Mouse (Mus musculus): ENCODE results near the gene BB287469.
"Not testable (repeated sequence)": the region's sequence is repeated elsewhere in the genome, so short reads cannot be mapped to it uniquely, and the experiment has no call there.

DNA sequence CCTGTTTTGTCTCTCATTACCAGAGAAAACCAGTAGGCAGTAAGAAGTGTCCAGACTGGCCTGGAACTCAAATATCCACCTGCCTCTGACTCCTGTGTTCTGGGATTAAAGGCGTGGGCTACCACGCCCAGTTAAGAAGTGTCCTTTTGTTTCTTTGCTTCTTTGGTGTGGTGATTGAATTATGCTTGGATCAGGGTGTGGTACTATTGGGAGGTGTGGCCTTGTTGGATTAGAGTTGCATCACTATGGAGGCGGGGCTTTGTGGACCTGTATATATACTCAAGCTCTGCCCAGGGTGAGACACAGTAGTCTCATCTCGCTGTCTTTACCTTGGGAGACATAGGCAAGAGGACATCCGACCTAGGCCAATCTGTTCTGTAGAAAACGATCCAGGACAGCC is at the start of gene BB287469:
- TF ChIP-seq CTCF, POLR2A (IDR thresholded peaks at IDR 0.05; ENCODE audit: extremely low read depth, insufficient read depth, low read length): not testable (repeated sequence)
